Mouse (Mus musculus): ENCODE measurements around the gene Lif. TPM values are rescaled to one million over a fixed set of nuclear protein-coding genes. Genes with fewer than 3 reads are reported as not detected.
A peak's percentile ranks its signal among the peaks of the same experiment; 100 is the strongest.

Gene Lif
- polyA plus RNA-seq, 1 experiment: 0.90 TPM

GRCm38 (mm10) chr11:4268500-4268899, 11.1 kb downstream of the Lif start:
- TF ChIP-seq CTCF (IDR thresholded peaks at IDR 0.05; ENCODE audit: extremely low read depth, insufficient read depth, low read length) (no peak), POLR2A (IDR thresholded peaks at IDR 0.05; ENCODE audit: extremely low read depth, insufficient read depth, low read length) (no peak)
- Histone ChIP-seq H3K4me1 (ENCODE audit: control insufficient read depth, insufficient read depth, low read length) (no peaks in the 10 kb centered on the region), H3K4me3 (ENCODE audit: insufficient read depth, low read length) (no peak overlapping the region), H3K27ac (ENCODE audit: insufficient read depth, low read length) (no peak overlapping the region)

GRCm38 (mm10) chr11:4270744-4271459, 13.5 kb downstream of the Lif start:
- Histone ChIP-seq H3K4me1 (ENCODE audit: control insufficient read depth, insufficient read depth, low read length) (no peaks in the 10 kb centered on the region), H3K4me3 (ENCODE audit: insufficient read depth, low read length) (no peak overlapping the region), H3K27ac (ENCODE audit: insufficient read depth, low read length) (no peak overlapping the region)
- no peak for TF ChIP-seq POLR2A (IDR thresholded peaks at IDR 0.05; ENCODE audit: extremely low read depth, insufficient read depth, low read length)
- peak; percentile 12; the same call in 1 of the 2 replicates for TF ChIP-seq CTCF (IDR thresholded peaks at IDR 0.05; ENCODE audit: extremely low read depth, insufficient read depth, low read length)

- H3K4me1 ChIP-seq (ENCODE audit: control insufficient read depth, insufficient read depth, low read length): no peaks in the 10 kb centered on the region
- no peak overlapping the region for H3K4me3 ChIP-seq (ENCODE audit: insufficient read depth, low read length)
- TF ChIP-seq CTCF (IDR thresholded peaks at IDR 0.05; ENCODE audit: extremely low read depth, insufficient read depth, low read length): no peak
- TF ChIP-seq POLR2A (IDR thresholded peaks at IDR 0.05; ENCODE audit: extremely low read depth, insufficient read depth, low read length): no peak
- no peak overlapping the region for H3K27ac ChIP-seq (ENCODE audit: insufficient read depth, low read length)
These were observed 14.2 kb downstream of the Lif start for GRCm38 (mm10) chr11:4271544-4271943.

GRCm38 (mm10) chr11:4276411-4276861, 19.1 kb downstream of the Lif start:
- TF ChIP-seq POLR2A (IDR thresholded peaks at IDR 0.05; ENCODE audit: extremely low read depth, insufficient read depth, low read length) (no peak), CTCF (IDR thresholded peaks at IDR 0.05; ENCODE audit: extremely low read depth, insufficient read depth, low read length) (no peak)
- H3K4me3 ChIP-seq (ENCODE audit: insufficient read depth, low read length): no peak overlapping the region
- H3K27ac ChIP-seq (ENCODE audit: insufficient read depth, low read length): no peak overlapping the region
- H3K4me1 ChIP-seq (ENCODE audit: control insufficient read depth, insufficient read depth, low read length): no peaks in the 10 kb centered on the region

GRCm38 (mm10) chr11:4279909-4280308, 22.6 kb downstream of the Lif start:
- no peak for TF ChIP-seq POLR2A (IDR thresholded peaks at IDR 0.05; ENCODE audit: extremely low read depth, insufficient read depth, low read length)
- no peak for TF ChIP-seq CTCF (IDR thresholded peaks at IDR 0.05; ENCODE audit: extremely low read depth, insufficient read depth, low read length)
- no peaks in the 10 kb centered on the region for H3K4me1 ChIP-seq (ENCODE audit: control insufficient read depth, insufficient read depth, low read length)
- H3K4me3 ChIP-seq (ENCODE audit: insufficient read depth, low read length): no peak overlapping the region
- no peak overlapping the region for H3K27ac ChIP-seq (ENCODE audit: insufficient read depth, low read length)

GRCm38 (mm10) chr11:4281852-4282251, 24.5 kb downstream of the Lif start:
- H3K27ac ChIP-seq (ENCODE audit: insufficient read depth, low read length): no peak overlapping the region
- TF ChIP-seq POLR2A (IDR thresholded peaks at IDR 0.05; ENCODE audit: extremely low read depth, insufficient read depth, low read length) (no peak), CTCF (IDR thresholded peaks at IDR 0.05; ENCODE audit: extremely low read depth, insufficient read depth, low read length) (no peak)
- H3K4me1 ChIP-seq (ENCODE audit: control insufficient read depth, insufficient read depth, low read length): no peaks in the 10 kb centered on the region
- H3K4me3 ChIP-seq (ENCODE audit: insufficient read depth, low read length): no peak overlapping the region

- Histone ChIP-seq H3K4me3 (ENCODE audit: insufficient read depth, low read length) (no peak overlapping the region), H3K27ac (ENCODE audit: insufficient read depth, low read length) (no peak overlapping the region), H3K4me1 (ENCODE audit: control insufficient read depth, insufficient read depth, low read length) (no peaks in the 10 kb centered on the region)
- TF ChIP-seq POLR2A (IDR thresholded peaks at IDR 0.05; ENCODE audit: extremely low read depth, insufficient read depth, low read length): no peak
- no peak for TF ChIP-seq CTCF (IDR thresholded peaks at IDR 0.05; ENCODE audit: extremely low read depth, insufficient read depth, low read length)
These were observed 26.3 kb downstream of the Lif start for GRCm38 (mm10) chr11:4283627-4284026.

- Histone ChIP-seq H3K27ac (ENCODE audit: insufficient read depth, low read length) (no peak overlapping the region), H3K4me3 (ENCODE audit: insufficient read depth, low read length) (no peak overlapping the region), H3K4me1 (ENCODE audit: control insufficient read depth, insufficient read depth, low read length) (no peaks in the 10 kb centered on the region)
- TF ChIP-seq POLR2A (IDR thresholded peaks at IDR 0.05; ENCODE audit: extremely low read depth, insufficient read depth, low read length): no peak
- no peak for TF ChIP-seq CTCF (IDR thresholded peaks at IDR 0.05; ENCODE audit: extremely low read depth, insufficient read depth, low read length)
These were observed 31.9 kb downstream of the Lif start for GRCm38 (mm10) chr11:4289280-4289679.

GRCm38 (mm10) chr11:4291639-4292038, 34.3 kb downstream of the Lif start:
- Histone ChIP-seq H3K4me1 (ENCODE audit: control insufficient read depth, insufficient read depth, low read length) (0 out of 2 replicates have a peak, but pooled peaks cover 2% of the 10 kb centered on the region), H3K4me3 (ENCODE audit: insufficient read depth, low read length) (no peak overlapping the region), H3K27ac (ENCODE audit: insufficient read depth, low read length) (no peak overlapping the region)
- TF ChIP-seq CTCF (IDR thresholded peaks at IDR 0.05; ENCODE audit: extremely low read depth, insufficient read depth, low read length): no peak
- no peak for TF ChIP-seq POLR2A (IDR thresholded peaks at IDR 0.05; ENCODE audit: extremely low read depth, insufficient read depth, low read length)

GRCm38 (mm10) chr11:4292224-4292887, 35.0 kb downstream of the Lif start:
- Histone ChIP-seq H3K4me1 (ENCODE audit: control insufficient read depth, insufficient read depth, low read length) (0 out of 2 replicates have a peak, but pooled peaks cover 2% of the 10 kb centered on the region), H3K4me3 (ENCODE audit: insufficient read depth, low read length) (no peak overlapping the region), H3K27ac (ENCODE audit: insufficient read depth, low read length) (no peak overlapping the region)
- TF ChIP-seq CTCF (IDR thresholded peaks at IDR 0.05; ENCODE audit: extremely low read depth, insufficient read depth, low read length) (no peak), POLR2A (IDR thresholded peaks at IDR 0.05; ENCODE audit: extremely low read depth, insufficient read depth, low read length) (no peak)

Data from cortical plate, adult 2 months (tissue).